In genomic region chr8:83698291-83698660, GRCm38 (mm10) we compare ENCODE assay signal across 8 mouse cellular contexts. TPM values are rescaled to one million over a fixed set of nuclear protein-coding genes. Genes with fewer than 3 reads are reported as not detected.
DNase-seq lines count a peak whose midpoint lies in the region; ATAC-seq and TF ChIP-seq lines count a peak whose summit lies in the region.

No protein-coding gene starts in this region.

- H3K4me3 ChIP-seq in MEL (ENCODE audit: control insufficient read depth in 1 of 2, insufficient read depth in 1 of 2, low read depth in 2 of 2, low read length in 2 of 2): peak overlapping the region; percentile 90 to 98
- H3K4me3 ChIP-seq in heart, adult 2 months: peak overlapping the region; percentile 100
- H3K4me3 ChIP-seq in kidney, adult 2 months (ENCODE audit: insufficient read depth, low read depth, low read length): peak overlapping the region; percentile 68
- peak overlapping the region; percentile 85 for H3K4me3 ChIP-seq in lung, embryonic 15.5 days
- H3K4me3 ChIP-seq in neural tube, embryonic 15.5 days (replicated peaks): peak overlapping the region; percentile 80

- TF ChIP-seq EP300 in MEL (IDR thresholded peaks at IDR 0.05; ENCODE audit: low read depth in 1 of 2, low read length in 2 of 2): no peak
- TF ChIP-seq EP300 in heart, adult 2 months (IDR thresholded peaks at IDR 0.05; ENCODE audit: insufficient read depth, low read depth, low read length): no peak

- H3K36me3 ChIP-seq in MEL (ENCODE audit: control insufficient read depth in 1 of 2, insufficient read depth in 2 of 2, low read length in 2 of 2): peaks cover 0 to 16% of the 10 kb centered on the region in 2 experiments; a peak in 2 of 4 replicates
- 0 out of 2 replicates have a peak, but pooled peaks cover under 1% of the 10 kb centered on the region for H3K36me3 ChIP-seq in heart, adult 2 months (ENCODE audit: control insufficient read depth, insufficient read depth, low read length)
- no peaks in the 10 kb centered on the region for H3K36me3 ChIP-seq in kidney, adult 2 months (ENCODE audit: control insufficient read depth, insufficient read depth, low read length)
- H3K36me3 ChIP-seq in lung, embryonic 15.5 days: no peaks in the 10 kb centered on the region
- H3K36me3 ChIP-seq in neural tube, embryonic 15.5 days: no peaks in the 10 kb centered on the region

- intact Hi-C loops in heart, adult 2 months (cut with DNase I): loop anchor here (5.0 kb wide), 1 partner anchor 36 kb away; no protein-coding TSS in a partner anchor

- no peak for TF ChIP-seq CTCF in MEL (IDR thresholded peaks at IDR 0.05 in 2 of 3, conservative IDR thresholded peaks at IDR 0.05 in 1 of 3; ENCODE audit: control insufficient read depth in 1 of 3, insufficient read depth in 1 of 3, low read depth in 2 of 3, low read length in 3 of 3, poor library complexity in 1 of 3, severe bottlenecking in 1 of 3)
- TF ChIP-seq CTCF in heart, adult 2 months (IDR thresholded peaks at IDR 0.05): no peak
- no peak for TF ChIP-seq CTCF in kidney, adult 2 months (conservative IDR thresholded peaks at IDR 0.05; ENCODE audit: insufficient read depth, insufficient read length, low read depth, low read length)

- H3K4me1 ChIP-seq in MEL (ENCODE audit: control insufficient read depth in 1 of 2, insufficient read depth in 2 of 2, low read length in 2 of 2): peaks cover 8 to 40% of the 10 kb centered on the region in 2 experiments
- H3K4me1 ChIP-seq in heart, adult 2 months (ENCODE audit: control insufficient read depth, insufficient read depth, low read length): peaks cover 24% of the 10 kb centered on the region
- peaks cover 30% of the 10 kb centered on the region for H3K4me1 ChIP-seq in kidney, adult 2 months (ENCODE audit: control insufficient read depth, insufficient read depth, low read length)
- peaks cover 47% of the 10 kb centered on the region for H3K4me1 ChIP-seq in lung, embryonic 15.5 days
- peaks cover 45% of the 10 kb centered on the region for H3K4me1 ChIP-seq in neural tube, embryonic 15.5 days

- H3K27me3 ChIP-seq in MEL (ENCODE audit: control insufficient read depth in 1 of 2, insufficient read depth in 2 of 2, low read length in 2 of 2): no peaks in the 10 kb centered on the region
- no peaks in the 10 kb centered on the region for H3K27me3 ChIP-seq in heart, adult 2 months (ENCODE audit: control insufficient read depth, insufficient read depth, low read length)
- no peaks in the 10 kb centered on the region for H3K27me3 ChIP-seq in kidney, adult 2 months (replicated peaks; ENCODE audit: control insufficient read depth, insufficient read depth, low read length)
- H3K27me3 ChIP-seq in lung, embryonic 15.5 days: no peaks in the 10 kb centered on the region
- no peaks in the 10 kb centered on the region for H3K27me3 ChIP-seq in neural tube, embryonic 15.5 days (replicated peaks)

- TF ChIP-seq RAD21 in MEL (IDR thresholded peaks at IDR 0.05; ENCODE audit: low read depth, low read length): no peak

- H3K9me3 ChIP-seq in MEL (replicated peaks; ENCODE audit: insufficient read depth, low read length): no peaks in the 10 kb centered on the region
- H3K9me3 ChIP-seq in lung, embryonic 15.5 days: no peaks in the 10 kb centered on the region
- no peaks in the 10 kb centered on the region for H3K9me3 ChIP-seq in neural tube, embryonic 15.5 days (replicated peaks)

- DNase-seq in B cell, adult 2 months: peak; percentile 80 to 86
- DNase-seq in MEL (ENCODE audit: low read depth, low spot score): peak; percentile 88
- DNase-seq in cerebellum, postnatal 10 days: peak; percentile 63 to 68
- DNase-seq in heart, adult 2 months: peak in 1 of 2 experiments; percentile 69
- DNase-seq in kidney, adult 2 months: peak; percentile 61
- DNase-seq in adipocyte (ENCODE audit: low spot score): no peak

- peak; percentile 12; the same call in 1 of the 2 replicates for ATAC-seq in lung, embryonic 15.5 days (ENCODE audit: borderline replicate concordance, extremely low read depth, low FRiP score, low TSS enrichment)
- 0 out of 2 replicates have a peak, but pooled peaks have one; percentile 25 for ATAC-seq in neural tube, embryonic 15.5 days (ENCODE audit: low FRiP score)

- 2% methylated on average over 15 of the region's 15 CpGs for WGBS in heart, adult 2 months
- 2% methylated on average over 15 of the region's 15 CpGs for WGBS in kidney, adult 2 months
- 3% methylated on average over 15 of the region's 15 CpGs for WGBS in lung, embryonic 15.5 days
- 7% methylated on average over 15 of the region's 15 CpGs for WGBS in neural tube, embryonic 15.5 days

- H3K27ac ChIP-seq in MEL (ENCODE audit: control insufficient read depth, low read depth, low read length): peak overlapping the region; percentile 62
- peak overlapping the region; percentile 98 for H3K27ac ChIP-seq in heart, adult 2 months
- peak overlapping the region; percentile 90 for H3K27ac ChIP-seq in kidney, adult 2 months (ENCODE audit: insufficient read depth, low read depth, low read length)
- peak overlapping the region; percentile 89 for H3K27ac ChIP-seq in lung, embryonic 15.5 days
- H3K27ac ChIP-seq in neural tube, embryonic 15.5 days (replicated peaks): peak overlapping the region; percentile 74

- no peak for TF ChIP-seq POLR2A in MEL (IDR thresholded peaks at IDR 0.05; ENCODE audit: control insufficient read depth in 1 of 2, insufficient read depth in 1 of 2, low read depth in 1 of 2, low read length in 2 of 2, poor library complexity in 1 of 2)
- TF ChIP-seq POLR2A in heart, adult 2 months (IDR thresholded peaks at IDR 0.05; ENCODE audit: insufficient read depth, low read depth, low read length): no peak
- TF ChIP-seq POLR2A in kidney, adult 2 months (IDR thresholded peaks at IDR 0.05; ENCODE audit: low read depth, low read length): no peak

- H3K79me2 ChIP-seq in MEL (ENCODE audit: control insufficient read depth, insufficient read depth, low read length, poor library complexity): peaks cover 30% of the 10 kb centered on the region
- H3K79me2 ChIP-seq in heart, adult 2 months (replicated peaks; ENCODE audit: control insufficient read depth, insufficient read depth, low read length): peaks cover 2% of the 10 kb centered on the region; the same call in 1 of the 2 replicates

- H3K9ac ChIP-seq in MEL (ENCODE audit: control insufficient read depth, low read depth, low read length, poor library complexity, severe bottlenecking): peak overlapping the region; percentile 94
- peak overlapping the region; percentile 94 for H3K9ac ChIP-seq in heart, adult 2 months (ENCODE audit: low read depth, low read length)
- H3K9ac ChIP-seq in lung, embryonic 15.5 days: peak overlapping the region; percentile 96
- peak overlapping the region; percentile 89 for H3K9ac ChIP-seq in neural tube, embryonic 15.5 days (replicated peaks)

- H3K4me2 ChIP-seq in lung, embryonic 15.5 days: peak overlapping the region; percentile 94
- peak overlapping the region; percentile 94 for H3K4me2 ChIP-seq in neural tube, embryonic 15.5 days

RNA-seq across cellular contexts. Expression of gene Pkn1, which starts 0.7 kb away (rescaled TPM):
- 33.5 and 37.8 TPM in 2 replicates for total RNA-seq in MEL (2012; rRNA removed)
- polyA plus RNA-seq in MEL (2012; ENCODE audit: insufficient read depth in 1 of 2, insufficient read length in 2 of 2, low read depth in 1 of 2, low replicate concordance in 2 of 2, missing spikeins in 1 of 2): 10 to 100 TPM; 41.2 to 73.2 TPM
- total RNA-seq in heart, adult 2 months (2021): 10 to 100 TPM; 51.1 to 55.6 TPM
- 53.7 and 59.5 TPM in 2 replicates for polyA plus RNA-seq in heart, adult 2 months (2012; rRNA removed)
- polyA plus RNA-seq in kidney, adult 2 months (2012; rRNA removed): 81.9 and 98.1 TPM in 2 replicates
- polyA plus RNA-seq in lung, embryonic 15.5 days (2015; fragmentation: Nextera tagmentation; extraction: Ambion mirVana): 35.4 and 38.0 TPM in 2 replicates
- polyA plus RNA-seq in neural tube, embryonic 15.5 days (2015; fragmentation: Nextera tagmentation; extraction: Ambion mirVana): 24.6 and 25.1 TPM in 2 replicates

RNA-seq across cellular contexts. Expression of gene Ddx39, which starts 16.7 kb away (rescaled TPM):
- total RNA-seq in MEL (2012; rRNA removed): 279 and 361 TPM in 2 replicates
- polyA plus RNA-seq in MEL (2012; ENCODE audit: insufficient read depth in 1 of 2, insufficient read length in 2 of 2, low read depth in 1 of 2, low replicate concordance in 2 of 2, missing spikeins in 1 of 2): 100 to 1,000 TPM; 272 to 304 TPM
- 10 to 100 TPM; 15.7 to 17.7 TPM for total RNA-seq in heart, adult 2 months (2021)
- 18.0 and 27.3 TPM in 2 replicates for polyA plus RNA-seq in heart, adult 2 months (2012; rRNA removed)
- 25.1 and 28.7 TPM in 2 replicates for polyA plus RNA-seq in kidney, adult 2 months (2012; rRNA removed)
- 186 and 187 TPM in 2 replicates for polyA plus RNA-seq in lung, embryonic 15.5 days (2015; fragmentation: Nextera tagmentation; extraction: Ambion mirVana)
- 86.5 and 117 TPM in 2 replicates for polyA plus RNA-seq in neural tube, embryonic 15.5 days (2015; fragmentation: Nextera tagmentation; extraction: Ambion mirVana)

RNA-seq across cellular contexts. Expression of gene Ptger1, which starts 31.8 kb away (rescaled TPM):
- 2.6 and 4.0 TPM in 2 replicates for total RNA-seq in MEL (2012; rRNA removed)
- polyA plus RNA-seq in MEL (2012; ENCODE audit: insufficient read depth in 1 of 2, insufficient read length in 2 of 2, low read depth in 1 of 2, low replicate concordance in 2 of 2, missing spikeins in 1 of 2): 1 to 10 TPM in 1 of 2 experiments, not detected in 1; 3.1 TPM
- total RNA-seq in heart, adult 2 months (2021): under 1 TPM; 0.37 to 0.39 TPM
- polyA plus RNA-seq in heart, adult 2 months (2012; rRNA removed): 0.41 and 0.79 TPM in 2 replicates
- polyA plus RNA-seq in kidney, adult 2 months (2012; rRNA removed): 21.8 and 23.3 TPM in 2 replicates
- polyA plus RNA-seq in lung, embryonic 15.5 days (2015; fragmentation: Nextera tagmentation; extraction: Ambion mirVana): 1.2 and 1.4 TPM in 2 replicates
- polyA plus RNA-seq in neural tube, embryonic 15.5 days (2015; fragmentation: Nextera tagmentation; extraction: Ambion mirVana): 0.95 and 1.00 TPM in 2 replicates

RNA-seq across cellular contexts. Expression of gene Adgre5, which starts 42.9 kb away (rescaled TPM):
- 16.1 and 18.5 TPM in 2 replicates for total RNA-seq in MEL (2012; rRNA removed)
- 10 to 100 TPM in 1 of 2 experiments, not detected in 1; 21.4 TPM for polyA plus RNA-seq in MEL (2012; ENCODE audit: insufficient read depth in 1 of 2, insufficient read length in 2 of 2, low read depth in 1 of 2, low replicate concordance in 2 of 2, missing spikeins in 1 of 2)
- total RNA-seq in heart, adult 2 months (2021): 10 to 100 TPM; 44.6 to 46.4 TPM
- 73.1 and 73.9 TPM in 2 replicates for polyA plus RNA-seq in heart, adult 2 months (2012; rRNA removed)
- 45.1 and 46.6 TPM in 2 replicates for polyA plus RNA-seq in kidney, adult 2 months (2012; rRNA removed)
- 56.7 and 64.0 TPM in 2 replicates for polyA plus RNA-seq in lung, embryonic 15.5 days (2015; fragmentation: Nextera tagmentation; extraction: Ambion mirVana)
- polyA plus RNA-seq in neural tube, embryonic 15.5 days (2015; fragmentation: Nextera tagmentation; extraction: Ambion mirVana): 12.2 and 15.5 TPM in 2 replicates

RNA-seq across cellular contexts. Expression of gene Gipc1, which starts 45.8 kb away (rescaled TPM):
- total RNA-seq in MEL (2012; rRNA removed): 34.3 and 38.6 TPM in 2 replicates
- 10 to 100 TPM in 1 of 2 experiments, not detected in 1; 70.7 TPM for polyA plus RNA-seq in MEL (2012; ENCODE audit: insufficient read depth in 1 of 2, insufficient read length in 2 of 2, low read depth in 1 of 2, low replicate concordance in 2 of 2, missing spikeins in 1 of 2)
- 10 to 100 TPM; 23.8 to 25.6 TPM for total RNA-seq in heart, adult 2 months (2021)
- 22.3 and 27.7 TPM in 2 replicates for polyA plus RNA-seq in heart, adult 2 months (2012; rRNA removed)
- polyA plus RNA-seq in kidney, adult 2 months (2012; rRNA removed): 57.6 and 66.6 TPM in 2 replicates
- polyA plus RNA-seq in lung, embryonic 15.5 days (2015; fragmentation: Nextera tagmentation; extraction: Ambion mirVana): 197 and 199 TPM in 2 replicates
- polyA plus RNA-seq in neural tube, embryonic 15.5 days (2015; fragmentation: Nextera tagmentation; extraction: Ambion mirVana): 116 and 118 TPM in 2 replicates
